Mouse (Mus musculus) limb, embryonic 13.5 days (tissue): ENCODE measurements around the gene Meig1. TPM values are rescaled to one million over a fixed set of nuclear protein-coding genes. Genes with fewer than 3 reads are reported as not detected.

Source experiments
- polyA plus RNA-seq: library from polyadenylated mRNA; unstranded; fragments of >200 nt; fragmentation: Nextera tagmentation; extraction: Ambion mirVana; gene quantifications from 2 replicates; pipeline ENCODE4 v1.2.1, GENCODE M21; 2015

The Meig1 gene
- polyA plus RNA-seq, 1 experiment from 2014 or later, result not detected

Other genes with a start within 250 kb of the Meig1 start
- 42.0 and 42.1 TPM in 2 replicates for gene Nmt2, start 138.4 kb downstream of the Meig1 start, polyA plus RNA-seq
- 19.3 and 19.7 TPM in 2 replicates for gene Rpp38, start 90.0 kb downstream of the Meig1 start, polyA plus RNA-seq
- 0.31 and 0.54 TPM in 2 replicates for gene Acbd7, start 86.5 kb downstream of the Meig1 start, polyA plus RNA-seq
- 0.11 and 0.15 TPM in 2 replicates for gene Olah, start 25.4 kb downstream of the Meig1 start, polyA plus RNA-seq
- 7.7 TPM in 2 replicates for gene Dclre1c, start 1.5 kb upstream of the Meig1 start, polyA plus RNA-seq
- 20.8 and 22.3 TPM in 2 replicates for gene Suv39h2, start 52.4 kb upstream of the Meig1 start, polyA plus RNA-seq
- 5.4 and 5.6 TPM in 2 replicates for gene Gm45902, start 90.1 kb upstream of the Meig1 start, polyA plus RNA-seq
- 106 and 109 TPM in 2 replicates for gene Hspa14, start 90.2 kb upstream of the Meig1 start, polyA plus RNA-seq
- 0.10 and 0.17 TPM in 2 replicates for gene Cdnf, start 90.4 kb upstream of the Meig1 start, polyA plus RNA-seq
- 32.8 and 34.9 TPM in 2 replicates for gene Fam107b, start 147.8 kb upstream of the Meig1 start, polyA plus RNA-seq